Mouse (Mus musculus) c-Kit-positive CD71-positive TER-119-negative erythroid progenitor cells, embryonic 14.5 days (primary cell): ENCODE results near the gene Jph4.
A peak's percentile ranks its signal among the peaks of the same experiment; 100 is the strongest.

Source experiments
- DNase-seq: peaks from one replicate; pipeline ENCODE4 v3.0.0-alpha.2; 2013; ENCODE audit warnings: low read depth

Gene Jph4

GRCm38 (mm10) chr14:55116425-55117200 is at the start of gene Jph4:
Jph4 (minus strand) TSS chr14:55116935.
- no peak for DNase-seq

GRCm38 (mm10) chr14:55164172-55164806 is 47.6 kb upstream of the Jph4 start:
- no peak for DNase-seq

GRCm38 (mm10) chr14:55162168-55162567 is 45.4 kb upstream of the Jph4 start:
- DNase-seq: no peak

GRCm38 (mm10) chr14:55161098-55161634 is 44.4 kb upstream of the Jph4 start:
- peak; percentile 54 for DNase-seq

GRCm38 (mm10) chr14:55160251-55161071 is 43.7 kb upstream of the Jph4 start:
- no peak for DNase-seq

GRCm38 (mm10) chr14:55157322-55158065 is 40.8 kb upstream of the Jph4 start:
- DNase-seq: no peak

GRCm38 (mm10) chr14:55152951-55153481 is 36.3 kb upstream of the Jph4 start:
- DNase-seq: no peak

GRCm38 (mm10) chr14:55152174-55152573 is 35.4 kb upstream of the Jph4 start:
- DNase-seq: no peak

GRCm38 (mm10) chr14:55150985-55151384 is 34.2 kb upstream of the Jph4 start:
- DNase-seq: no peak

GRCm38 (mm10) chr14:55149041-55149440 is 32.3 kb upstream of the Jph4 start:
- no peak for DNase-seq

- DNase-seq: peak; percentile 23
Observed at GRCm38 (mm10) chr14:55148363-55148915, 31.7 kb upstream of the Jph4 start.

- no peak for DNase-seq
Observed at GRCm38 (mm10) chr14:55146829-55147401, 30.2 kb upstream of the Jph4 start.

- no peak for DNase-seq
Observed at GRCm38 (mm10) chr14:55146324-55146723, 29.6 kb upstream of the Jph4 start.

GRCm38 (mm10) chr14:55139313-55139712 is 22.6 kb upstream of the Jph4 start:
- no peak for DNase-seq

- no peak for DNase-seq
Observed at GRCm38 (mm10) chr14:55135676-55136075, 18.9 kb upstream of the Jph4 start.

- DNase-seq: no peak
Observed at GRCm38 (mm10) chr14:55126521-55126920, 9.8 kb upstream of the Jph4 start.

GRCm38 (mm10) chr14:55125711-55126110 is 9.0 kb upstream of the Jph4 start:
- no peak for DNase-seq

- no peak for DNase-seq
Observed at GRCm38 (mm10) chr14:55122359-55122758, 5.6 kb upstream of the Jph4 start.

GRCm38 (mm10) chr14:55121947-55122346 is 5.2 kb upstream of the Jph4 start:
- no peak for DNase-seq

GRCm38 (mm10) chr14:55119421-55120134 is 2.8 kb upstream of the Jph4 start:
- DNase-seq: no peak
